Mouse (Mus musculus): ENCODE results near the gene Pprc1. TPM values are rescaled to one million over a fixed set of nuclear protein-coding genes. Genes with fewer than 3 reads are reported as not detected.

Gene Pprc1
- polyA plus RNA-seq, 1 experiment from 2014 or later, result 26.6 TPM

GRCm38 (mm10) chr19:46045696-46046311 is 1.1 kb downstream of the Pprc1 start:
- peak overlapping the region; percentile 99 for H3K27ac ChIP-seq
- H3K9ac ChIP-seq, result peak overlapping the region; percentile 99
- 2% methylated on average over 7 of the region's 7 CpGs for WGBS
- ATAC-seq, result peak; percentile 9
- H3K27me3 ChIP-seq, result no peaks in the 10 kb centered on the region
- H3K36me3 ChIP-seq (ENCODE audit: poor library complexity, severe bottlenecking), result no peaks in the 10 kb centered on the region
- no peaks in the 10 kb centered on the region for H3K9me3 ChIP-seq (replicated peaks)
- H3K4me1 ChIP-seq, result peaks cover 49% of the 10 kb centered on the region
- H3K4me3 ChIP-seq, result peak overlapping the region; percentile 95
- H3K4me2 ChIP-seq, result peak overlapping the region; percentile 100

GRCm38 (mm10) chr19:46046621-46047025 is 1.9 kb downstream of the Pprc1 start:
- WGBS, result 5% methylated on average over 10 of the region's 10 CpGs
- peak overlapping the region; percentile 100 for H3K4me2 ChIP-seq

GRCm38 (mm10) chr19:46047426-46047825 is 2.7 kb downstream of the Pprc1 start:
- Histone ChIP-seq H3K36me3 (ENCODE audit: poor library complexity, severe bottlenecking) (no peaks in the 10 kb centered on the region), H3K9ac (no peak overlapping the region), H3K4me3 (no peak overlapping the region), H3K27ac (0 out of 2 replicates have a peak overlapping the region, but pooled peaks have one; percentile 2), H3K4me2 (no peak overlapping the region), H3K9me3 (replicated peaks) (no peaks in the 10 kb centered on the region), H3K27me3 (no peaks in the 10 kb centered on the region), H3K4me1 (peaks cover 33% of the 10 kb centered on the region)
- ATAC-seq, result no peak
- WGBS, result 55% methylated on average over 2 of the region's 2 CpGs

More at GRCm38 (mm10) chr19:46046621-46047025, 1.9 kb downstream of the Pprc1 start:
- Histone ChIP-seq H3K9ac (no peak overlapping the region), H3K27ac (peak overlapping the region; percentile 99; the same call in 1 of the 2 replicates), H3K4me1 (peaks cover 41% of the 10 kb centered on the region), H3K4me3 (0 out of 2 replicates have a peak overlapping the region, but pooled peaks have one; percentile 95), H3K36me3 (ENCODE audit: poor library complexity, severe bottlenecking) (no peaks in the 10 kb centered on the region), H3K27me3 (no peaks in the 10 kb centered on the region), H3K9me3 (replicated peaks) (no peaks in the 10 kb centered on the region)
- no peak for ATAC-seq

GRCm38 (mm10) chr19:46049129-46049528 is 4.4 kb downstream of the Pprc1 start:
- Histone ChIP-seq H3K9me3 (replicated peaks) (no peaks in the 10 kb centered on the region), H3K36me3 (ENCODE audit: poor library complexity, severe bottlenecking) (no peaks in the 10 kb centered on the region), H3K27ac (no peak overlapping the region), H3K27me3 (no peaks in the 10 kb centered on the region), H3K4me2 (no peak overlapping the region), H3K4me1 (peaks cover 16% of the 10 kb centered on the region), H3K4me3 (no peak overlapping the region), H3K9ac (no peak overlapping the region)
- ATAC-seq, result no peak
- 73% methylated on average over 4 of the region's 4 CpGs for WGBS

GRCm38 (mm10) chr19:46050462-46050861 is 5.8 kb downstream of the Pprc1 start:
- H3K36me3 ChIP-seq (ENCODE audit: poor library complexity, severe bottlenecking), result no peaks in the 10 kb centered on the region
- no peak for ATAC-seq
- no peak overlapping the region for H3K9ac ChIP-seq
- H3K27ac ChIP-seq, result no peak overlapping the region
- H3K4me2 ChIP-seq, result no peak overlapping the region
- no peak overlapping the region for H3K4me3 ChIP-seq
- peaks cover 14% of the 10 kb centered on the region for H3K4me1 ChIP-seq
- no peaks in the 10 kb centered on the region for H3K9me3 ChIP-seq (replicated peaks)
- WGBS, result 86% methylated on average over 2 of the region's 2 CpGs
- H3K27me3 ChIP-seq, result no peaks in the 10 kb centered on the region

- H3K27ac ChIP-seq, result 0 out of 2 replicates have a peak overlapping the region, but pooled peaks have one; percentile 16
- peak overlapping the region; percentile 92 for H3K4me2 ChIP-seq
These were observed 11.2 kb downstream of the Pprc1 start for GRCm38 (mm10) chr19:46055752-46056387.

GRCm38 (mm10) chr19:46056388-46056946 is 11.8 kb downstream of the Pprc1 start:
- H3K9me3 ChIP-seq (replicated peaks), result no peaks in the 10 kb centered on the region
- under 1% methylated on average over 52 of the region's 52 CpGs for WGBS
- peak overlapping the region; percentile 86 for H3K27ac ChIP-seq
- peak; percentile 98 for ATAC-seq
- H3K36me3 ChIP-seq (ENCODE audit: poor library complexity, severe bottlenecking), result 0 out of 2 replicates have a peak, but pooled peaks cover 3% of the 10 kb centered on the region
- H3K4me3 ChIP-seq, result peak overlapping the region; percentile 91
- peaks cover 16% of the 10 kb centered on the region for H3K4me1 ChIP-seq
- no peaks in the 10 kb centered on the region for H3K27me3 ChIP-seq
- H3K9ac ChIP-seq, result peak overlapping the region; percentile 75
- H3K4me2 ChIP-seq, result peak overlapping the region; percentile 92

More at GRCm38 (mm10) chr19:46055752-46056387, 11.2 kb downstream of the Pprc1 start:
- WGBS, result under 1% methylated on average over 11 of the region's 11 CpGs
- Histone ChIP-seq H3K9ac (peak overlapping the region; percentile 40; the same call in 1 of the 2 replicates), H3K27me3 (no peaks in the 10 kb centered on the region), H3K36me3 (ENCODE audit: poor library complexity, severe bottlenecking) (no peaks in the 10 kb centered on the region), H3K4me1 (peaks cover 16% of the 10 kb centered on the region), H3K4me3 (peak overlapping the region; percentile 91), H3K9me3 (replicated peaks) (no peaks in the 10 kb centered on the region)
- peak; percentile 84 for ATAC-seq

GRCm38 (mm10) chr19:46056947-46057607 is 12.4 kb downstream of the Pprc1 start:
- Histone ChIP-seq H3K36me3 (ENCODE audit: poor library complexity, severe bottlenecking) (peaks cover 9% of the 10 kb centered on the region), H3K27ac (peak overlapping the region; percentile 86), H3K9me3 (replicated peaks) (no peaks in the 10 kb centered on the region), H3K27me3 (no peaks in the 10 kb centered on the region), H3K9ac (peak overlapping the region; percentile 75), H3K4me1 (peaks cover 16% of the 10 kb centered on the region), H3K4me3 (peak overlapping the region; percentile 91), H3K4me2 (peak overlapping the region; percentile 92)
- under 1% methylated on average over 35 of the region's 42 CpGs for WGBS
- ATAC-seq, result peak; percentile 64

GRCm38 (mm10) chr19:46058466-46058865 is 13.8 kb downstream of the Pprc1 start:
- 97% methylated on average over 7 of the region's 7 CpGs for WGBS
- Histone ChIP-seq H3K9me3 (replicated peaks) (no peaks in the 10 kb centered on the region), H3K9ac (no peak overlapping the region), H3K4me1 (peaks cover 16% of the 10 kb centered on the region), H3K36me3 (ENCODE audit: poor library complexity, severe bottlenecking) (peaks cover 23% of the 10 kb centered on the region), H3K27ac (no peak overlapping the region), H3K27me3 (no peaks in the 10 kb centered on the region), H3K4me3 (no peak overlapping the region), H3K4me2 (peak overlapping the region; percentile 92)
- ATAC-seq, result no peak

- WGBS, result 89% methylated on average over 6 of the region's 6 CpGs
- no peak overlapping the region for H3K9ac ChIP-seq
- ATAC-seq, result no peak
- no peak overlapping the region for H3K4me2 ChIP-seq
- no peak overlapping the region for H3K27ac ChIP-seq
- no peak overlapping the region for H3K4me3 ChIP-seq
- no peaks in the 10 kb centered on the region for H3K27me3 ChIP-seq
- peaks cover 16% of the 10 kb centered on the region for H3K4me1 ChIP-seq
- H3K36me3 ChIP-seq (ENCODE audit: poor library complexity, severe bottlenecking), result peaks cover 47% of the 10 kb centered on the region
- no peaks in the 10 kb centered on the region for H3K9me3 ChIP-seq (replicated peaks)
These were observed 16.2 kb downstream of the Pprc1 start for GRCm38 (mm10) chr19:46060845-46061244.

GRCm38 (mm10) chr19:46068054-46068453 is 23.4 kb downstream of the Pprc1 start:
- Histone ChIP-seq H3K27ac (no peak overlapping the region), H3K4me3 (no peak overlapping the region), H3K36me3 (ENCODE audit: poor library complexity, severe bottlenecking) (peaks cover 95% of the 10 kb centered on the region), H3K4me1 (no peaks in the 10 kb centered on the region), H3K9me3 (replicated peaks) (no peaks in the 10 kb centered on the region), H3K27me3 (no peaks in the 10 kb centered on the region), H3K4me2 (no peak overlapping the region), H3K9ac (no peak overlapping the region)
- no peak for ATAC-seq
- WGBS, result 85% methylated on average over 10 of the region's 10 CpGs

GRCm38 (mm10) chr19:46073285-46073684 is 28.6 kb downstream of the Pprc1 start:
- H3K4me1 ChIP-seq, result peaks cover 23% of the 10 kb centered on the region
- H3K9ac ChIP-seq, result no peak overlapping the region
- no peak overlapping the region for H3K4me3 ChIP-seq
- 78% methylated on average over 7 of the region's 7 CpGs for WGBS
- peaks cover 55% of the 10 kb centered on the region for H3K36me3 ChIP-seq (ENCODE audit: poor library complexity, severe bottlenecking)
- ATAC-seq, result no peak
- no peak overlapping the region for H3K27ac ChIP-seq
- no peaks in the 10 kb centered on the region for H3K27me3 ChIP-seq
- H3K4me2 ChIP-seq, result no peak overlapping the region
- no peaks in the 10 kb centered on the region for H3K9me3 ChIP-seq (replicated peaks)

All from forebrain, embryonic 13.5 days (tissue).